ENCODE assay signal across 20 mouse cellular contexts in the genomic region with DNA sequence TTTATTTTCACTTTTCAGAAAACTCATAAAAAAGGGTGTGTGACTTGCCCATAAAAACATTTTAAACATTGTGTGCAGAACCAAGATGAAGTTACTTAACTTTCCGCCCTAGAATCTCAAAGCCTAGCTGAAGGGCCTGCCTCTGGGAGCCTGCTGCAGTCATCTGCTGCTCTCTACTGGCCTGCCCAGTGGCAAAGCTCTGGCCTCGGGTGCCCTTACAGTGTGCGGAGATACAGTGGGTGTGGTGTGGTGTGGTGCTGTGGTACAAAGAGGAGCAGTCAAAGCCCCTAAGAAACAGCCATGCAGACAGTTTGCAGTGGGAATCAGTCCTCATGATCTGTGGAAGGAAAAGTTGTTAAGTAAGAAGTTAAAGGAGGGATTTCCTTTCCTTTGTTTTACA. TPM values are rescaled to one million over a fixed set of nuclear protein-coding genes. Genes with fewer than 3 reads are reported as not detected.
"Had no signal": no experiment of that assay in that cellular context is flagged by ENCODE, and none has a peak within 500 bp of the region (broad histone marks: within the 10 kb centered on the region; RNA-seq: fewer than 3 reads in every experiment).

No protein-coding gene starts in this region.

- H3K4me1 ChIP-seq: kidney, embryonic 15.5 days; limb, embryonic 13.5 days; liver, embryonic 15.5 days; midbrain, embryonic 10.5 days; midbrain, embryonic 15.5 days; neural tube, embryonic 12.5 days; stomach, embryonic 15.5 days had no signal

- H3K4me3 ChIP-seq: kidney, embryonic 15.5 days; limb, embryonic 13.5 days; liver, embryonic 15.5 days; midbrain, embryonic 10.5 days; midbrain, embryonic 15.5 days; neural tube, embryonic 12.5 days; stomach, embryonic 15.5 days had no signal

- H3K27ac ChIP-seq: kidney, embryonic 15.5 days; limb, embryonic 13.5 days; liver, embryonic 15.5 days; midbrain, embryonic 10.5 days; midbrain, embryonic 15.5 days; neural tube, embryonic 12.5 days; stomach, embryonic 15.5 days had no signal

- DNase-seq: kidney, adult 2 months; kidney, postnatal 14 days; layer of hippocampus, adult 9-11 months; layer of hippocampus, postnatal 36 days; lung, embryonic 14.5 days; spleen, adult 18-20 months; thymus, postnatal 36 days had no signal

RNA-seq across cellular contexts. Expression of a gene that starts 23.9 kb away (rescaled TPM):
- total RNA-seq: layer of hippocampus, adult 18-20 months; layer of hippocampus, postnatal 36 days; left cerebral cortex, postnatal 25 days; megakaryocyte progenitor cell, adult 5-6 weeks; monocyte, adult 5-6 weeks; neutrophil, adult 5-6 weeks had no signal
- polyA plus RNA-seq: liver, embryonic 11.5 days; lung, embryonic 14.5 days; midbrain, embryonic 15.5 days; neural tube, embryonic 12.5 days had no signal

RNA-seq across cellular contexts. Expression of a gene that starts 45.8 kb away (rescaled TPM):
- total RNA-seq: megakaryocyte progenitor cell, adult 5-6 weeks; monocyte, adult 5-6 weeks; neutrophil, adult 5-6 weeks had no signal
